In genomic region chr5:136882055-136882787, GRCm38 (mm10) we compare ENCODE assay signal across 8 mouse cellular contexts. TPM values are rescaled to one million over a fixed set of nuclear protein-coding genes. Genes with fewer than 3 reads are reported as not detected.
A peak's percentile ranks its signal among the peaks of the same experiment; 100 is the strongest.
DNase-seq lines count a peak whose midpoint lies in the region; ATAC-seq and TF ChIP-seq lines count a peak whose summit lies in the region.

No protein-coding gene starts in this region.

- no peak for TF ChIP-seq CTCF in lung, embryonic 14.5 days (IDR thresholded peaks at IDR 0.05; ENCODE audit: low read depth)

- peaks cover 2% of the 10 kb centered on the region; the same call in 1 of the 2 replicates for H3K4me1 ChIP-seq in lung, embryonic 14.5 days (ENCODE audit: insufficient read depth)
- peaks cover 22% of the 10 kb centered on the region for H3K4me1 ChIP-seq in forebrain, embryonic 12.5 days
- peaks cover 20% of the 10 kb centered on the region for H3K4me1 ChIP-seq in intestine, embryonic 15.5 days (replicated peaks)
- peaks cover 22% of the 10 kb centered on the region for H3K4me1 ChIP-seq in neural tube, embryonic 15.5 days

- DNase-seq in lung, embryonic 14.5 days, result peak; percentile 33
- DNase-seq in lung, postnatal 4 days, result no peak
- DNase-seq in frontal cortex, adult 2 months (ENCODE audit: extremely low spot score in 1 of 2, low spot score in 1 of 2), result no peak
- no peak for DNase-seq in adrenal gland, adult 2 months
- no peak for DNase-seq in MN1 (ENCODE audit: low spot score)

- H3K36me3 ChIP-seq in lung, embryonic 14.5 days (ENCODE audit: insufficient read depth), result no peaks in the 10 kb centered on the region
- H3K36me3 ChIP-seq in forebrain, embryonic 12.5 days (replicated peaks), result no peaks in the 10 kb centered on the region
- no peaks in the 10 kb centered on the region for H3K36me3 ChIP-seq in intestine, embryonic 15.5 days
- H3K36me3 ChIP-seq in neural tube, embryonic 15.5 days, result no peaks in the 10 kb centered on the region

- H3K27me3 ChIP-seq in lung, embryonic 14.5 days (ENCODE audit: insufficient read depth, low read length), result peaks cover 25% of the 10 kb centered on the region
- peaks cover 54% of the 10 kb centered on the region for H3K27me3 ChIP-seq in forebrain, embryonic 12.5 days
- peaks cover 30% of the 10 kb centered on the region for H3K27me3 ChIP-seq in intestine, embryonic 15.5 days (replicated peaks)
- H3K27me3 ChIP-seq in neural tube, embryonic 15.5 days (replicated peaks), result peaks cover 26% of the 10 kb centered on the region

- H3K27ac ChIP-seq in lung, embryonic 14.5 days (ENCODE audit: low read depth), result no peak overlapping the region; the same call in 1 of the 2 replicates
- H3K27ac ChIP-seq in forebrain, embryonic 12.5 days, result peak overlapping the region; percentile 31; the same call in 1 of the 2 replicates
- H3K27ac ChIP-seq in intestine, embryonic 15.5 days, result no peak overlapping the region
- H3K27ac ChIP-seq in neural tube, embryonic 15.5 days (replicated peaks), result 0 out of 2 replicates have a peak overlapping the region, but pooled peaks have one; percentile 33

- WGBS in lung, embryonic 14.5 days, result 2% methylated on average over 47 of the region's 47 CpGs
- under 1% methylated on average over 47 of the region's 47 CpGs for WGBS in forebrain, embryonic 12.5 days
- WGBS in intestine, embryonic 15.5 days, result 3% methylated on average over 47 of the region's 47 CpGs
- WGBS in neural tube, embryonic 15.5 days, result 1% methylated on average over 47 of the region's 47 CpGs

- H3K4me2 ChIP-seq in lung, embryonic 14.5 days, result peak overlapping the region; percentile 87
- peak overlapping the region; percentile 80 for H3K4me2 ChIP-seq in forebrain, embryonic 12.5 days
- peak overlapping the region; percentile 75 for H3K4me2 ChIP-seq in intestine, embryonic 15.5 days (replicated peaks)
- H3K4me2 ChIP-seq in neural tube, embryonic 15.5 days, result peak overlapping the region; percentile 87

- H3K9me3 ChIP-seq in lung, embryonic 14.5 days (ENCODE audit: low read depth, low read length), result no peaks in the 10 kb centered on the region
- no peaks in the 10 kb centered on the region for H3K9me3 ChIP-seq in forebrain, embryonic 12.5 days
- no peaks in the 10 kb centered on the region for H3K9me3 ChIP-seq in intestine, embryonic 15.5 days
- no peaks in the 10 kb centered on the region for H3K9me3 ChIP-seq in neural tube, embryonic 15.5 days (replicated peaks)

- ATAC-seq in lung, embryonic 14.5 days (ENCODE audit: insufficient read depth), result peak; percentile 25; the same call in 1 of the 2 replicates
- 0 out of 2 replicates have a peak, but pooled peaks have one; percentile 6 for ATAC-seq in forebrain, embryonic 12.5 days (ENCODE audit: low FRiP score)
- ATAC-seq in intestine, embryonic 15.5 days, result 0 out of 2 replicates have a peak, but pooled peaks have one; percentile 31
- ATAC-seq in neural tube, embryonic 15.5 days (ENCODE audit: low FRiP score), result 0 out of 2 replicates have a peak, but pooled peaks have one; percentile 39

- peak overlapping the region; percentile 56 for H3K4me3 ChIP-seq in lung, embryonic 14.5 days (ENCODE audit: low read depth, low read length)
- H3K4me3 ChIP-seq in forebrain, embryonic 12.5 days (replicated peaks), result peak overlapping the region; percentile 54
- H3K4me3 ChIP-seq in intestine, embryonic 15.5 days (replicated peaks), result peak overlapping the region; percentile 51
- H3K4me3 ChIP-seq in neural tube, embryonic 15.5 days (replicated peaks), result peak overlapping the region; percentile 60

- H3K9ac ChIP-seq in lung, embryonic 14.5 days, result peak overlapping the region; percentile 64
- H3K9ac ChIP-seq in forebrain, embryonic 12.5 days, result peak overlapping the region; percentile 63
- H3K9ac ChIP-seq in intestine, embryonic 15.5 days, result peak overlapping the region; percentile 62
- H3K9ac ChIP-seq in neural tube, embryonic 15.5 days (replicated peaks), result peak overlapping the region; percentile 66

RNA-seq across cellular contexts. Expression of gene Col26a1, which starts 0.8 kb away (rescaled TPM):
- 9.0 and 11.7 TPM in 2 replicates for polyA plus RNA-seq in lung, embryonic 14.5 days (2014; fragmentation: Nextera tagmentation; extraction: Ambion mirVana)
- 33.7 and 42.6 TPM in 2 replicates for polyA plus RNA-seq in forebrain, embryonic 12.5 days (2016; fragmentation: Nextera tagmentation; extraction: Ambion mirVana)
- polyA plus RNA-seq in intestine, embryonic 15.5 days (2015; fragmentation: Nextera tagmentation; extraction: Ambion mirVana), result 9.6 and 10.8 TPM in 2 replicates
- polyA plus RNA-seq in neural tube, embryonic 15.5 days (2015; fragmentation: Nextera tagmentation; extraction: Ambion mirVana), result 35.4 and 45.5 TPM in 2 replicates
- polyA plus RNA-seq in frontal cortex, adult 2 months (2012; rRNA removed), result 11.3 and 11.6 TPM in 2 replicates
- not detected for total RNA-seq in adrenal gland, adult 2 months (2021)
- polyA plus RNA-seq in adrenal gland, adult 2 months (2012; rRNA removed), result 0.20 and 0.26 TPM in 2 replicates

RNA-seq across cellular contexts. Expression of gene Ift22, which starts 25.7 kb away (rescaled TPM):
- polyA plus RNA-seq in lung, embryonic 14.5 days (2014; fragmentation: Nextera tagmentation; extraction: Ambion mirVana), result 72.2 and 78.1 TPM in 2 replicates
- polyA plus RNA-seq in forebrain, embryonic 12.5 days (2016; fragmentation: Nextera tagmentation; extraction: Ambion mirVana), result 107 and 115 TPM in 2 replicates
- 54.4 and 55.0 TPM in 2 replicates for polyA plus RNA-seq in intestine, embryonic 15.5 days (2015; fragmentation: Nextera tagmentation; extraction: Ambion mirVana)
- 106 and 115 TPM in 2 replicates for polyA plus RNA-seq in neural tube, embryonic 15.5 days (2015; fragmentation: Nextera tagmentation; extraction: Ambion mirVana)
- 77.4 and 82.5 TPM in 2 replicates for polyA plus RNA-seq in frontal cortex, adult 2 months (2012; rRNA removed)
- 10 to 100 TPM; 29.0 to 42.0 TPM for total RNA-seq in adrenal gland, adult 2 months (2021)
- 6.8 and 7.7 TPM in 2 replicates for polyA plus RNA-seq in adrenal gland, adult 2 months (2012; rRNA removed)

Comparison
In these comparisons a context has a peak if more than half of its experiments do, and no peak if none do; other contexts are left out.
1. H3K27ac ChIP-seq: peak in forebrain, embryonic 12.5 days (single experiment) and neural tube, embryonic 15.5 days (single experiment); none in lung, embryonic 14.5 days (single experiment) and intestine, embryonic 15.5 days (single experiment).
2. Peak in every context shown above with its lines, with median percentiles within 50 percentile points of each other: ATAC-seq, H3K4me2 ChIP-seq, H3K4me3 ChIP-seq and H3K9ac ChIP-seq.